ENCODE assay signal across 13 mouse cellular contexts in genomic region chr10:99834905-99835633, GRCm38 (mm10).
A peak's percentile ranks its signal among the peaks of the same experiment; 100 is the strongest.
DNase-seq lines count a peak whose midpoint lies in the region; ATAC-seq and TF ChIP-seq lines count a peak whose summit lies in the region.
"Had no signal": no experiment of that assay in that cellular context is flagged by ENCODE, and none has a peak within 500 bp of the region (broad histone marks: within the 10 kb centered on the region; RNA-seq: fewer than 3 reads in every experiment).

No protein-coding gene starts in this region.

- H3K9me3 ChIP-seq in lung, postnatal 0 days (ENCODE audit: low read length) = no peaks in the 10 kb centered on the region
- H3K9me3 ChIP-seq: embryonic facial prominence, embryonic 10.5 days; kidney, embryonic 15.5 days; liver, embryonic 12.5 days had no signal

- 29% methylated on average over 4 of the region's 4 CpGs for WGBS in lung, postnatal 0 days

- no peaks in the 10 kb centered on the region for H3K36me3 ChIP-seq in lung, postnatal 0 days (ENCODE audit: insufficient read depth, low read length)
- H3K36me3 ChIP-seq: embryonic facial prominence, embryonic 10.5 days; kidney, embryonic 15.5 days; liver, embryonic 12.5 days had no signal

- H3K27ac ChIP-seq in lung, postnatal 0 days (ENCODE audit: low read length) = peak overlapping the region; percentile 69; the same call in 1 of the 2 replicates
- H3K27ac ChIP-seq: embryonic facial prominence, embryonic 10.5 days; kidney, embryonic 15.5 days; liver, embryonic 12.5 days had no signal

- H3K4me3 ChIP-seq in lung, postnatal 0 days (ENCODE audit: low read depth, low read length) = no peak overlapping the region
- H3K4me3 ChIP-seq: embryonic facial prominence, embryonic 10.5 days; kidney, embryonic 15.5 days; liver, embryonic 12.5 days had no signal

- no peaks in the 10 kb centered on the region for H3K27me3 ChIP-seq in lung, postnatal 0 days (replicated peaks; ENCODE audit: insufficient read depth, low read length)
- H3K27me3 ChIP-seq: kidney, embryonic 15.5 days; liver, embryonic 12.5 days had no signal

- peak; percentile 36; the same call in 1 of the 2 replicates for TF ChIP-seq EP300 in lung, postnatal 0 days (IDR thresholded peaks at IDR 0.05)

- no peak overlapping the region for H3K4me2 ChIP-seq in lung, postnatal 0 days (replicated peaks; ENCODE audit: low read depth, low read length)
- H3K4me2 ChIP-seq: kidney, embryonic 15.5 days; liver, embryonic 12.5 days had no signal

- TF ChIP-seq CTCF in lung, postnatal 0 days (IDR thresholded peaks at IDR 0.05) = no peak

- ATAC-seq in lung, postnatal 0 days = peak; percentile 74
- ATAC-seq: liver, embryonic 12.5 days had no signal

- no peak overlapping the region for H3K9ac ChIP-seq in lung, postnatal 0 days (replicated peaks; ENCODE audit: low read depth)
- H3K9ac ChIP-seq: kidney, embryonic 15.5 days; liver, embryonic 12.5 days had no signal

- H3K4me1 ChIP-seq in lung, postnatal 0 days (ENCODE audit: insufficient read depth, low read depth, low read length) = no peaks in the 10 kb centered on the region
- H3K4me1 ChIP-seq: kidney, embryonic 15.5 days; liver, embryonic 12.5 days had no signal

- DNase-seq in kidney, postnatal 10 days = peak; percentile 12
- DNase-seq in kidney, postnatal 36 days = no peak
- peak; percentile 4 for DNase-seq in retina, postnatal 1 day
- DNase-seq in retina, embryonic 14.5 days (ENCODE audit: low spot score) = no peak
- peak; percentile 75 for DNase-seq in lung, postnatal 0 days (ENCODE audit: low spot score)
- DNase-seq in B cell, adult 2 months = no peak
- DNase-seq in right cerebral cortex, postnatal 25 days = no peak
- DNase-seq: cerebellum, adult 2 months; heart, adult 11 months; heart, postnatal 36 days had no signal

Comparison
In these comparisons a context has a peak if more than half of its experiments do, and no peak if none do; other contexts are left out.
1. DNase-seq: peak in kidney, postnatal 10 days (single experiment), retina, postnatal 1 day (single experiment) and lung, postnatal 0 days (single experiment); none in kidney, postnatal 36 days (0 of 2), retina, embryonic 14.5 days (single experiment), B cell, adult 2 months (0 of 2) and right cerebral cortex, postnatal 25 days (single experiment).